Mouse (Mus musculus) lung, embryonic 14.5 days (tissue): ENCODE data around the gene Abcd3. TPM values are rescaled to one million over a fixed set of nuclear protein-coding genes. Genes with fewer than 3 reads are reported as not detected.
A peak's percentile ranks its signal among the peaks of the same experiment; 100 is the strongest.

Experiments used
- ATAC-seq: fragments of 200-750 bp; cut with Nextera tagmentation; 2 replicates; pipeline ENCODE4 v1.8.0; 2017; ENCODE audit warnings: mild to moderate bottlenecking, moderate TSS enrichment, moderate library complexity; ENCODE audit not compliant: insufficient read depth
- DNase-seq: peaks from one replicate; pipeline ENCODE4 v3.0.0-alpha.2; 2015
- H3K27ac ChIP-seq: fragments of 300-500 bp; sonication (generic); 2 replicates; pipeline ENCODE4 v1.5.1; 2014; ENCODE audit warnings: low read depth, mild to moderate bottlenecking, moderate library complexity
- H3K27me3 ChIP-seq: fragments of 300-500 bp; sonication (generic); 2 replicates; pipeline ENCODE4 v1.6.1; 2014; ENCODE audit warnings: low read length, control low read depth; ENCODE audit not compliant: insufficient read depth
- H3K36me3 ChIP-seq: fragments of 300-500 bp; sonication (generic); 2 replicates; pipeline ENCODE4 v1.6.1; 2014; ENCODE audit warnings: control low read depth; ENCODE audit not compliant: insufficient read depth
- H3K4me1 ChIP-seq: fragments of 300-500 bp; sonication (generic); 2 replicates; pipeline ENCODE4 v1.6.1; 2014; ENCODE audit warnings: antibody characterized with exemption, control low read depth; ENCODE audit not compliant: insufficient read depth
- H3K4me2 ChIP-seq: fragments of 300-500 bp; sonication (generic); 2 replicates; pipeline ENCODE4 v1.6.1; 2014; ENCODE audit warnings: mild to moderate bottlenecking
- H3K4me3 ChIP-seq: fragments of 300-500 bp; sonication (generic); 2 replicates; pipeline ENCODE4 v1.5.1; 2014; ENCODE audit warnings: low read depth, low read length
- H3K9ac ChIP-seq: fragments of 300-500 bp; sonication (generic); 2 replicates; pipeline ENCODE4 v1.6.1; 2014
- H3K9me3 ChIP-seq: fragments of 300-500 bp; sonication (generic); 2 replicates; pipeline ENCODE4 v1.6.1; 2016; ENCODE audit warnings: low read depth, low read length, control low read depth
- CTCF ChIP-seq: IDR thresholded peaks from 2 replicates; pipeline ENCODE4 v1.5.1; 2016; ENCODE audit warnings: antibody characterized with exemption, low read depth
- WGBS: fragments of 180-500 bp; shearing (Covaris S2); extraction: QIAGEN DNeasy Blood & Tissue Kit; methylation state at CpG from one replicate; pipeline ENCODE4 v1.1.7; 2014; 5-methylcytosine and 5-hydroxymethylcytosine counted together
- polyA plus RNA-seq: library from polyadenylated mRNA; unstranded; fragments of >200 nt; fragmentation: Nextera tagmentation; extraction: Ambion mirVana; gene quantifications from 2 replicates; pipeline ENCODE4 v1.2.1, GENCODE M21; 2014

The Abcd3 gene
- polyA plus RNA-seq, 1 experiment from 2014 or later, result 78.0 TPM

DNA sequence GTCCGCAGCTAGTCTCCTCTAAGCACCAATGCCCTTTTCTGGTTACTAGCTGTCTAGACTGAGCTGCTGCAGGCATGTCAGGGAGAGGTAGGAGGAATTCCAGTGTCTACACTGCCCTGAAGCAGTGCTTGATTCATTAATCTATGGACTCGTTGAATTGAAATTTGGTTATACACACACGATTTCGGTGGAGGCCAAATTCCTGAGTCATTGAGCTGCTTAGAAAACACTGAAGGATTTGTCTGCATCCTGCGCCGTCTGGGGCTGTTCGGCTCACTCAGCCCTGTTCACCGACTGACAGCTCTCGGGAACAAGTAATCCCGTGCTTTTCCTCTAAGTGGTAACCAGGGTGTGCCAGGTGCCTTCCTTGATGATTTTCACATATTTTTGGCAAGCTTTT, 89.5 kb downstream of the Abcd3 start:
- ATAC-seq, result no peak
- Histone ChIP-seq H3K27me3 (peaks cover 5% of the 10 kb centered on the region; the same call in 1 of the 2 replicates), H3K27ac (no peak overlapping the region), H3K9me3 (no peaks in the 10 kb centered on the region), H3K9ac (no peak overlapping the region), H3K36me3 (peaks cover 7% of the 10 kb centered on the region; the same call in 1 of the 2 replicates), H3K4me1 (peaks cover 3% of the 10 kb centered on the region; the same call in 1 of the 2 replicates), H3K4me2 (peak overlapping the region; percentile 93; the same call in 1 of the 2 replicates), H3K4me3 (no peak overlapping the region)
- TF ChIP-seq CTCF, result no peak
- WGBS, result 70% methylated on average over 10 of the region's 10 CpGs
- no peak for DNase-seq

DNA sequence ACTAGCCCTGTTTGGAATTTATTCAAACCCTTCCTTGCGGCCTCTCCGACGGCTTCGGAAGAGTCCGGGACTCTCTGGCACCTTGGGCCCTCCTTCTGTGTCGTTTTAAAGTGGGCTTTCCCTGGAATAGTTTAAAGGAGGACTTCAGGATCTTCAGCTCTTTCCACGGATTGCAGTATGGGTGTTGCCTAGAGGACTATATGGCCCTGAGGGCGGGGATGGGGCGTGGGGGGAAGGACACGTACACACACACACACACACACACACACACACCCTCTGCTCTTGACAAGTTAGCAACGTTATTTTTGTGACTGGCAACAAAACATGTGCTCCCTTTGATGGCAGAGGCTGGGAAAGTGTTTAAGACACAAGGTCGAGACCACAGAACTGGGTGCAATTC, 90.5 kb downstream of the Abcd3 start:
- Histone ChIP-seq H3K4me1 (peaks cover 3% of the 10 kb centered on the region; the same call in 1 of the 2 replicates), H3K9ac (peak overlapping the region; percentile 26; the same call in 1 of the 2 replicates), H3K4me3 (peak overlapping the region; percentile 61), H3K27me3 (peaks cover 5% of the 10 kb centered on the region; the same call in 1 of the 2 replicates), H3K9me3 (no peaks in the 10 kb centered on the region), H3K27ac (no peak overlapping the region), H3K36me3 (peaks cover 1% of the 10 kb centered on the region; the same call in 1 of the 2 replicates), H3K4me2 (peak overlapping the region; percentile 93)
- DNase-seq (no peak), ATAC-seq (no peak)
- 27% methylated on average over 12 of the region's 12 CpGs for WGBS
- TF ChIP-seq CTCF, result no peak

DNA sequence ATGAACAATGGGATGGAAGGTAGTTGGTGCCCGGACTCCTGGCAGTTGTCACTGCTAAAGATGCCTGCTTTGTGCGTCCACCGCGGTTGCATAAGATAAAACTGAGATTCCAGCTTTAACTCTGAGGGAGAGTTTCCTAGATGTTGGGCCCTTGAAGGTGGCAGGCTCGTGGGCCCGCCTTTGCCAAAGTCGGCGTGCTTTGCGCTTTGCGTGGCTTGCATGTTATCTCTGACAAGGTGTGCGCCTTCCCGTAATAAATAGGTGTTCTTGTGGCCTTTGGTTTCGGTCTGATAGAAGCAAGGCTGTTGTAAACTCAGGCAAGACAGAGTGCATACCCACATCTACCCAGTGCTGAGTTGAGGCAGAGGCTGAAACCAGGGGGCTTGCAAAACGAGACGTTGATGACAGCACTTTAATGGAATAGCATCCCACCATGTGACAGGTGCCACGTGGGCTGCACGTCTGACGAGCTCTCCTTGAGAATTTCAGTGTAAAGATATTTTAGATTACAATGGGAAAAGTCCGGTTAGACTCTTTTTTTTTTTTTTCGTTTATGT, 91.1 kb downstream of the Abcd3 start:
- peak; percentile 31 for DNase-seq
- H3K27ac ChIP-seq, result no peak overlapping the region

GRCm38 (mm10) chr3:121722971-121723844, 91.9 kb downstream of the Abcd3 start, which contains the start of gene F3:
Gene F3 (plus strand): TSS chr3:121723537.
- TF ChIP-seq CTCF, result peak; percentile 87
- Histone ChIP-seq H3K4me1 (peaks cover 3% of the 10 kb centered on the region; the same call in 1 of the 2 replicates), H3K27me3 (peaks cover 5% of the 10 kb centered on the region; the same call in 1 of the 2 replicates), H3K9ac (peak within 1 kb of the TSS; percentile 60), H3K9me3 (no peaks in the 10 kb centered on the region), H3K36me3 (no peaks in the 10 kb centered on the region), H3K27ac (peak within 1 kb of the TSS; percentile 81), H3K4me2 (peak within 1 kb of the TSS; percentile 93), H3K4me3 (peak within 1 kb of the TSS; percentile 61)
- WGBS, result under 1% methylated on average over 72 of the region's 73 CpGs
- ATAC-seq (peak; percentile 90), DNase-seq (peak; percentile 88)

More for the DNA sequence above, 91.1 kb downstream of the Abcd3 start:
- H3K9ac ChIP-seq, result peak overlapping the region; percentile 60
- TF ChIP-seq CTCF, result no peak
- peak overlapping the region; percentile 61 for H3K4me3 ChIP-seq
- H3K4me2 ChIP-seq, result peak overlapping the region; percentile 93
- WGBS, result 5% methylated on average over 20 of the region's 20 CpGs
- H3K36me3 ChIP-seq, result no peaks in the 10 kb centered on the region
- H3K27me3 ChIP-seq, result peaks cover 5% of the 10 kb centered on the region; the same call in 1 of the 2 replicates
- ATAC-seq, result no peak
- H3K9me3 ChIP-seq, result no peaks in the 10 kb centered on the region
- H3K4me1 ChIP-seq, result peaks cover 3% of the 10 kb centered on the region; the same call in 1 of the 2 replicates

GRCm38 (mm10) chr3:121721691-121722070, 93.4 kb downstream of the Abcd3 start:
- no peak for ATAC-seq
- no peak for DNase-seq
- 53% methylated on average over 7 of the region's 7 CpGs for WGBS

DNA sequence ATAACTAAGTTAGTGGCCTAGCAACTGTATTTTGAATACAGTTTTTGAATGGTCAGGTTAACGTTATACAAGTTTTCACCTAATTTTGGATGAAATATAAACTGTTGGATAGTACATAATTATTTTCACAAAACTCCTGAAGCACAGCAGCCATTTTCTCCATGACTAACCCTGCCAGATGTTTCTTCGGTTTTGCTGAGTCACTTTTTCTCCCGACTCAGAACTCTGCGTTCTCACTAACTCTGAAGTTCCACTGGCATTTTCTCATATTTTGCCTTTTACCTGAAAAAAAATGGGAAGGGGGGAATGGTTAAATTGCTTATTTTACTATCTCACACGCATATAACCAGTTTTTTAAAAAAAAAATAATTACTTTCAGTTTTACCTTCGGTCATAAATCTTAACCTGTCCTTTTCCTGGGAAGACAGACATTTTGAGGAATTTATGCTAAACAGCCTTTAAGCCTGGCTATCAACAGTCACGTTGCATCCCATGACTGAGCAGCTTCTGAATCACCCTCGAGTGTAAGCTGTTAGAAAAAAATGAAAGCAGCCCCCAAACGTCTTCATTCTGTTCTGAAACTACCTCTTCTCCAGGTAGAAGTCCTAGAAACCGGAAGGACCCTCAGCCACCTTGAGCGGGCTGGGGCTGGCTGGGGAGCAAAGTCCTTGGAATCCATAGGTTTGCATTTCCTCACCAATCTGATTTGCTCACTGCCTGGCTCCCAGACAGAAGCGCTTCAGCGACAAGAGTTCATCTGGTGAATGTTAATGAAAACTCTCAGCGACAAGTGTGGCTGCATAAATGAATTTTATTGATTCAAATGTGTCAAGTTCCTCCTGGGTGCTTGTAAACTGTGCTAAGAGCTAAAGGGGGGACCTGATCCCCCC, 94.1 kb downstream of the Abcd3 start:
- DNase-seq, result no peak
- Histone ChIP-seq H3K4me3 (no peak overlapping the region), H3K27me3 (peaks cover 5% of the 10 kb centered on the region; the same call in 1 of the 2 replicates), H3K4me2 (peak overlapping the region; percentile 8; the same call in 1 of the 2 replicates), H3K9ac (no peak overlapping the region), H3K4me1 (peaks cover 3% of the 10 kb centered on the region; the same call in 1 of the 2 replicates), H3K9me3 (no peaks in the 10 kb centered on the region), H3K27ac (no peak overlapping the region), H3K36me3 (no peaks in the 10 kb centered on the region)
- no peak for TF ChIP-seq CTCF
- ATAC-seq, result no peak
- WGBS, result 36% methylated on average over 14 of the region's 14 CpGs

More at GRCm38 (mm10) chr3:121721691-121722070, 93.4 kb downstream of the Abcd3 start:
- H3K4me3 ChIP-seq, result no peak overlapping the region
- peak overlapping the region; percentile 8; the same call in 1 of the 2 replicates for H3K4me2 ChIP-seq
- TF ChIP-seq CTCF, result no peak
- no peak overlapping the region for H3K27ac ChIP-seq
- no peaks in the 10 kb centered on the region for H3K9me3 ChIP-seq
- peaks cover 3% of the 10 kb centered on the region; the same call in 1 of the 2 replicates for H3K4me1 ChIP-seq
- no peak overlapping the region for H3K9ac ChIP-seq
- no peaks in the 10 kb centered on the region for H3K36me3 ChIP-seq
- peaks cover 5% of the 10 kb centered on the region; the same call in 1 of the 2 replicates for H3K27me3 ChIP-seq
